ENCODE assay signal across 20 mouse cellular contexts in the genomic region with DNA sequence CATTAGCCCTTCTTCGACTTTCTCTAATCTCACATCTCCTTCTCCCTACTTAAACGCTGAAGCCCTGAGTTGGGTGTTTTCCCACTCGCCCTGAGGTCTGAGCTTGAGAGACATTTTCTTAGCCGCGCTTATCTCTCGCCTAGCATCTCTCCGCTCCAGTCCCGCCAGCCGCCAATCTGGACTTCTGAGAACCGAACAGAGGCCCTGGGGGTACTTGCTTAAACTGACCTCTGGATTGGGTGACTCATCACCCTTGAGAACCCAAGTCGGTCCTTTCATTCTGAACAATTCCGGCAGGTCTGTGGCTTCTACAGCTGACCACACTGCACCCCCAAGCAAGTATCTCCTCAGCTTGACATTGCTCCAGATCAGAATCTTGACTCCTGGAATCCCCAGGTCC. TPM values are rescaled to one million over a fixed set of nuclear protein-coding genes. Genes with fewer than 3 reads are reported as not detected.
DNase-seq lines count a peak whose midpoint lies in the region; ATAC-seq and TF ChIP-seq lines count a peak whose summit lies in the region.
"Had no signal": no experiment of that assay in that cellular context is flagged by ENCODE, and none has a peak within 500 bp of the region (broad histone marks: within the 10 kb centered on the region; RNA-seq: fewer than 3 reads in every experiment).

No protein-coding gene starts in this region.

- H3K4me2 ChIP-seq in kidney, embryonic 15.5 days: no peak overlapping the region
- H3K4me2 ChIP-seq: embryonic facial prominence, embryonic 12.5 days; forebrain, embryonic 15.5 days; heart, embryonic 11.5 days; heart, embryonic 15.5 days; hindbrain, embryonic 14.5 days; intestine, embryonic 15.5 days had no signal

- H3K27me3 ChIP-seq in kidney, embryonic 15.5 days: peaks cover 28% of the 10 kb centered on the region
- no peaks in the 10 kb centered on the region for H3K27me3 ChIP-seq in kidney, adult 2 months (replicated peaks; ENCODE audit: control insufficient read depth, insufficient read depth, low read length)
- H3K27me3 ChIP-seq: intestine, embryonic 15.5 days had no signal

- DNase-seq in adrenal gland, adult 2 months: peak; percentile 73
- no peak for DNase-seq in adrenal gland, adult 18-20 months (ENCODE audit: low spot score in 2 of 2)
- no peak for DNase-seq in kidney, adult 2 months
- DNase-seq in 3T3-L1 (ENCODE audit: low read depth, low spot score): peak; percentile 62
- peak; percentile 55 to 60 for DNase-seq in adrenal gland, postnatal 36 days
- no peak for DNase-seq in thymus, postnatal 0 days (ENCODE audit: low spot score)
- DNase-seq: cerebellum, adult 11 months; cerebellum, adult 8-10 months; cerebellum, postnatal 14 days; gastrocnemius, postnatal 10 days; heart, adult 18-20 months; heart, postnatal 14 days had no signal

- no peaks in the 10 kb centered on the region for H3K9me3 ChIP-seq in kidney, embryonic 15.5 days (replicated peaks)
- H3K9me3 ChIP-seq: embryonic facial prominence, embryonic 12.5 days; forebrain, embryonic 15.5 days; heart, embryonic 15.5 days; hindbrain, embryonic 10.5 days; intestine, embryonic 15.5 days had no signal

- WGBS in kidney, embryonic 15.5 days: 44% methylated on average over 12 of the region's 12 CpGs
- 38% methylated on average over 12 of the region's 12 CpGs for WGBS in kidney, adult 2 months

- H3K4me3 ChIP-seq in kidney, embryonic 15.5 days (replicated peaks): no peak overlapping the region
- H3K4me3 ChIP-seq in kidney, adult 2 months (ENCODE audit: insufficient read depth, low read depth, low read length): no peak overlapping the region
- H3K4me3 ChIP-seq: embryonic facial prominence, embryonic 12.5 days; forebrain, embryonic 15.5 days; heart, embryonic 15.5 days; hindbrain, embryonic 10.5 days; intestine, embryonic 15.5 days had no signal

- peak overlapping the region; percentile 32 for H3K27ac ChIP-seq in kidney, embryonic 15.5 days
- no peak overlapping the region for H3K27ac ChIP-seq in kidney, adult 2 months (ENCODE audit: insufficient read depth, low read depth, low read length)
- H3K27ac ChIP-seq: embryonic facial prominence, embryonic 12.5 days; forebrain, embryonic 15.5 days; heart, embryonic 15.5 days; hindbrain, embryonic 10.5 days; hindbrain, embryonic 14.5 days; intestine, embryonic 15.5 days had no signal

- no peak for TF ChIP-seq POLR2A in kidney, adult 2 months (IDR thresholded peaks at IDR 0.05; ENCODE audit: low read depth, low read length)

- TF ChIP-seq CTCF in kidney, adult 2 months (conservative IDR thresholded peaks at IDR 0.05; ENCODE audit: insufficient read depth, insufficient read length, low read depth, low read length): no peak

- no peaks in the 10 kb centered on the region for H3K36me3 ChIP-seq in kidney, embryonic 15.5 days
- H3K36me3 ChIP-seq in kidney, adult 2 months (ENCODE audit: control insufficient read depth, insufficient read depth, low read length): no peaks in the 10 kb centered on the region
- H3K36me3 ChIP-seq: embryonic facial prominence, embryonic 12.5 days; forebrain, embryonic 15.5 days; heart, embryonic 15.5 days; hindbrain, embryonic 10.5 days; intestine, embryonic 15.5 days had no signal

- no peak overlapping the region for H3K9ac ChIP-seq in kidney, embryonic 15.5 days
- H3K9ac ChIP-seq: embryonic facial prominence, embryonic 12.5 days; forebrain, embryonic 15.5 days; heart, embryonic 15.5 days; hindbrain, embryonic 14.5 days; intestine, embryonic 15.5 days had no signal

- peaks cover 32% of the 10 kb centered on the region for H3K4me1 ChIP-seq in kidney, embryonic 15.5 days
- H3K4me1 ChIP-seq in kidney, adult 2 months (ENCODE audit: control insufficient read depth, insufficient read depth, low read length): no peaks in the 10 kb centered on the region
- H3K4me1 ChIP-seq: embryonic facial prominence, embryonic 12.5 days; forebrain, embryonic 15.5 days had no signal

- no peak for ATAC-seq in kidney, embryonic 15.5 days (replicated peaks; ENCODE audit: low FRiP score)
- ATAC-seq: forebrain, embryonic 15.5 days; intestine, embryonic 15.5 days had no signal

RNA-seq across cellular contexts. Expression of gene Tbx3, which starts 32.2 kb away (rescaled TPM):
- total RNA-seq in adrenal gland, adult 2 months (2021): 100 to 1,000 TPM; 285 to 315 TPM
- polyA plus RNA-seq in adrenal gland, adult 2 months (2012; rRNA removed): 854 and 965 TPM in 2 replicates
- 100 to 1,000 TPM; 298 to 307 TPM for total RNA-seq in adrenal gland, adult 18-20 months (2021)
- 51.1 and 54.4 TPM in 2 replicates for polyA plus RNA-seq in kidney, embryonic 15.5 days (2015; fragmentation: Nextera tagmentation; extraction: Ambion mirVana)
- polyA plus RNA-seq in kidney, adult 2 months (2012; rRNA removed): 6.9 and 12.2 TPM in 2 replicates
- 100 to 1,000 TPM; 268 to 342 TPM for total RNA-seq in adrenal gland, postnatal 36 days (2021)
- polyA plus RNA-seq in thymus, postnatal 0 days (2015; fragmentation: Nextera tagmentation; extraction: Ambion mirVana): 1.3 and 1.4 TPM in 2 replicates

Comparison
In these comparisons a context has a peak if more than half of its experiments do, and no peak if none do; other contexts are left out.
1. DNase-seq: peak in adrenal gland, adult 2 months (single experiment), 3T3-L1 (single experiment) and adrenal gland, postnatal 36 days (2 of 2); none in adrenal gland, adult 18-20 months (0 of 2), kidney, adult 2 months (single experiment) and thymus, postnatal 0 days (single experiment).
2. RNA of gene Tbx3, which starts 32.2 kb away (polyA plus RNA-seq): 854 to 965 TPM in adrenal gland, adult 2 months; 51.1 to 54.4 TPM in kidney, embryonic 15.5 days, 6.9 to 12.2 TPM in kidney, adult 2 months and 1.3 to 1.4 TPM in thymus, postnatal 0 days; every median in the first group is over 10 times any median in the second.